Mouse (Mus musculus) C2C12 (cell line): ENCODE data around the gene Gm3424. TPM values are rescaled to one million over a fixed set of nuclear protein-coding genes. Genes with fewer than 3 reads are reported as not detected.
"Not testable (repeated sequence)": the region's sequence is repeated elsewhere in the genome, so short reads cannot be mapped to it uniquely, and the experiment has no call there.

Experiments used
- H3K27me3 ChIP-seq: one replicate; pipeline ENCODE4 v1.6.1; 2011; ENCODE audit not compliant: control insufficient read depth, insufficient read depth, insufficient read length
- H3K36me3 ChIP-seq: one replicate; pipeline ENCODE4 v1.6.1; 2011; ENCODE audit not compliant: control insufficient read depth, insufficient read depth
- H3K4me3 ChIP-seq: one replicate; pipeline ENCODE4 v1.5.1; 2011; ENCODE audit warnings: mild to moderate bottlenecking, control low read depth; ENCODE audit not compliant: poor library complexity, insufficient read depth, severe bottlenecking
- H3K79me2 ChIP-seq: one replicate; pipeline ENCODE4 v1.6.1; 2011; ENCODE audit not compliant: control insufficient read depth, insufficient read depth
- H3K79me3 ChIP-seq: one replicate; pipeline ENCODE4 v1.6.1; 2011; ENCODE audit warnings: low read depth, control low read depth
- H3ac ChIP-seq: one replicate; pipeline ENCODE3; 2011; ENCODE audit warnings: low read depth; ENCODE audit not compliant: control insufficient read depth, insufficient read length
- long read RNA-seq, 2 experiments: library from polyadenylated mRNA; unstranded; transcript quantifications; one replicate each; pipeline ENCODE4 v2.0.0; 2019 to 2020
- polyA plus RNA-seq: library from polyadenylated mRNA; unstranded; fragments of >200 nt; fragmentation: generic; extraction: Trizol; gene quantifications from one replicate; pipeline ENCODE4 v1.2.1, GENCODE M21; 2012; ENCODE audit warnings: missing spikeins

The Gm3424 gene
- polyA plus RNA-seq = not detected
- long read RNA-seq, experiment 1 = 0 reads
- long read RNA-seq, experiment 2 = 0 reads

DNA sequence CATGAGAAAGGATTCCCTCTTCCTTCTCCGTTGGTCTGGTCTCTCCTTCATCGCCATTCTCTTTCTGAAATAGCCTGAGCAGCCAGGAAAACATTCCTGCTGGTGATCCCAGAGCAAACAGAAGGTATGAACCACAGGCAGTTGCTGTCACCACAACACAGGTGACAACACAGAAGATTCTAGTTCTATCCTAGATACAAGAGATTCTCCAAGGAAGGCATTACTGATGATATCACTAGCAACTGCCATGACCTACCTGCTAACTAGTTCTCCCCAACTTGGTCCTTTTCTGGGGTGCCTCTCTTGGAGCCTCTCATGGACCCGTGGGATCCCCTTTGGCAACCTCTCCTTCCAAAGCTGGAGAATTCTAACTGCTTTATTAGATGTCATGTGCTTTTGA, at the start of gene Gm3424:
Gene Gm3424 (minus strand): TSS at position 101 of the 400 bp plus-strand sequence.
- not testable (repeated sequence) for H3K79me3 ChIP-seq, H3K36me3 ChIP-seq, H3K79me2 ChIP-seq, H3K4me3 ChIP-seq, H3K27me3 ChIP-seq, H3ac ChIP-seq

DNA sequence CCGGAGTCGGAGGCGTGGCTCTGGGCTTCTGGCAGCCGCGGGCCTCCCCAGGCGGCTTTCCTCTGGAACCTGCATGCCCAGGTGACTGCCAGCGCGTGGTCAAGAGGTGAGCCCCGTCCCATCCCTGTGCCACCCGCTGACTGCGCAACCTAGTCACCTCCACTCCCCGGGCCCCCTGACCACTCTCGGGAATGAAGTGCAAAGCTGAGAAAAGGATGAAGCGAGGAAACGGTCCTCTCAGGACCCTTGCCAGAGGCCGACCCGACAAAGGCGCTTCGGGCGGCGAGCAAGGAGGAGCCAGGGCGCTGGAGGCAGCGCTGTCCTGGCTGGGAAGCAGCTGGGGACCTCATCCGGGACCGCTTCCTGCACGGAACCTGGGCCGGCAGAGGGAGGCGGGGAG, 49.7 kb upstream of the Gm3424 start:
- not testable (repeated sequence) for H3K79me3 ChIP-seq, H3ac ChIP-seq, H3K4me3 ChIP-seq, H3K27me3 ChIP-seq, H3K36me3 ChIP-seq, H3K79me2 ChIP-seq

DNA sequence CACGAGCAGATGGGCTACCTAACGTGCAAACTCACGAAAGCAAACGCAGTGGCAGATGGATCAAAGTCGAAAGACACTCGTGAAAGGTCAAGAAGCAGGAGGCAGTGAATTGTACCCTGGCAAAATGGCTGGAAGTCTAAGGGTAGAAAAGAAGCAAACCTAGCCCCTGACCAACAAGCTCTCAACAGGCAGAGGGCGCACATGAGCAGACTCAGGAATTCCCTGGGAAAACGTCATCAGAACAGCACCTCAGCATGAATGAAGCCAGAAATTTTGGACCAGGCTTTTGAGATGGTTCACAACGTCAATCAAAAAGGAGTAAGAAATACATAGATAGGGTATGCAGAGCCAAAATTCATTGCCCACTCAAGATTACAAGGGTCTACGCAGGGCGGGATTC, 49.0 kb upstream of the Gm3424 start:
- not testable (repeated sequence) for H3ac ChIP-seq, H3K27me3 ChIP-seq, H3K36me3 ChIP-seq, H3K4me3 ChIP-seq, H3K79me3 ChIP-seq, H3K79me2 ChIP-seq

GRCm38 (mm10) chr14:5855911-5856310, 25.8 kb upstream of the Gm3424 start:
- not testable (repeated sequence) for H3K4me3 ChIP-seq, H3K79me3 ChIP-seq, H3K27me3 ChIP-seq, H3ac ChIP-seq, H3K36me3 ChIP-seq, H3K79me2 ChIP-seq

DNA sequence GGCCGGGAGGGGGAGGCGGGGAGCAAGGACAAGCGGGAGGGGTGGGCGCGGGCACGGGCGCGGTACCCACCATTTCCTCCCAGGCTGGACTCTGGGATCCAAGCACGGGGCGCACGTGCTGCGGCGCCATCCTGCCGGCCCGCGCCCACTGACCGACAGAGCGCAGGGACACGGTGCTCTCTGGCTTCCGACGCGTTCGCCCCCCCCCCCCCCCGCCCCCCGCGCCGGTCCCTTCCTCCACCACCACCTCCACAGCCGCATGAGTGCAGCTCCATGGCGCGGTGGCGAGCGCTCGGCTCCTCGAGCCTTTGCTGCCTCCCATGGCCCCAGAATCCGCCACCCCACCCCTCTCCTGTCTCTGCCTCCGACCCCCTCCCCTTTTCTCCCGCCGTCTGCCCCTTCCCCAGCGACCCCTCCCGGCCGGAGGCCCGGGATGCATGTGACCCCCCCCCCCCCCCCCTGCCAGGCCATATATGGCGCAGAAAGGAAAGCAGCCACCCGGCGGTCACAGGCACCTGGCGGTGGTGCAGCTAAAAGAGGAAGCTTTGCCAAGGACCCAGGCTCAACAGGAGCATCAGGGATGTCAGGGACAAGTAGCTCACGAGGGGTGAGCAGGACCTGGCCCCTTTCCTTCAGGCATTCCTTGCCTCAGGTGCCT, 17.3 kb downstream of the Gm3424 start:
- not testable (repeated sequence) for H3K79me3 ChIP-seq, H3ac ChIP-seq

GRCm38 (mm10) chr14:5807882-5808281, 22.2 kb downstream of the Gm3424 start, which contains the start of gene Gm3383:
Gene Gm3383 (minus strand): TSS chr14:5807982.
- not testable (repeated sequence) for H3K79me2 ChIP-seq, H3K36me3 ChIP-seq, H3ac ChIP-seq, H3K4me3 ChIP-seq, H3K27me3 ChIP-seq, H3K79me3 ChIP-seq

More for the DNA sequence above, 17.3 kb downstream of the Gm3424 start:
- not testable (repeated sequence) for H3K27me3 ChIP-seq, H3K79me2 ChIP-seq, H3K36me3 ChIP-seq, H3K4me3 ChIP-seq

Other genes starting within 250 kb of the Gm3424 start
- gene Gm8265, start 197.3 kb downstream of the Gm3424 start, polyA plus RNA-seq = not detected
- not detected for gene Gm9603, start 142.9 kb downstream of the Gm3424 start, polyA plus RNA-seq
- gene Gm3373, start 88.8 kb downstream of the Gm3424 start, polyA plus RNA-seq = not detected
- gene Gm3383, start 22.3 kb downstream of the Gm3424 start, polyA plus RNA-seq = not detected
- not detected for gene Gm8237, start 50.1 kb upstream of the Gm3424 start, polyA plus RNA-seq
- gene Gm3248, start 131.4 kb upstream of the Gm3424 start, polyA plus RNA-seq = not detected
- gene Gm3453, start 148.8 kb upstream of the Gm3424 start, polyA plus RNA-seq = not detected
- not detected for gene Gm6337, start 227.9 kb upstream of the Gm3424 start, polyA plus RNA-seq